Mouse (Mus musculus) kidney, embryonic 16.5 days (tissue): ENCODE results near the gene Ucp3. TPM values are rescaled to one million over a fixed set of nuclear protein-coding genes. Genes with fewer than 3 reads are reported as not detected.

Source experiments
- ATAC-seq: fragments of 200-750 bp; cut with Nextera tagmentation; 2 replicates; pipeline ENCODE4 v1.8.0; 2017; ENCODE audit warnings: moderate TSS enrichment; ENCODE audit not compliant: low FRiP score, low TSS enrichment
- H3K27ac ChIP-seq: fragments of 300-500 bp; sonication (generic); 2 replicates; pipeline ENCODE4 v1.5.1; 2014; ENCODE audit warnings: low read length
- H3K27me3 ChIP-seq: fragments of 300-500 bp; sonication (generic); 2 replicates; pipeline ENCODE4 v1.6.1; 2014; ENCODE audit warnings: low read length, control low read depth, mixed read lengths; ENCODE audit not compliant: insufficient read depth
- H3K36me3 ChIP-seq: fragments of 300-500 bp; sonication (generic); 2 replicates; pipeline ENCODE4 v1.6.1; 2014; ENCODE audit warnings: low read length, control low read depth, mixed read lengths; ENCODE audit not compliant: insufficient read depth
- H3K4me1 ChIP-seq: fragments of 300-500 bp; sonication (generic); 2 replicates; pipeline ENCODE4 v1.6.1; 2014; ENCODE audit warnings: low read length, control low read depth, mixed read lengths; ENCODE audit not compliant: insufficient read depth
- H3K4me2 ChIP-seq: fragments of 300-500 bp; sonication (generic); replicated peaks from 2 replicates; pipeline ENCODE4 v1.6.1; 2014; ENCODE audit warnings: low read depth, low read length
- H3K4me3 ChIP-seq: fragments of 300-500 bp; sonication (generic); 2 replicates; pipeline ENCODE4 v1.5.1; 2014; ENCODE audit warnings: mild to moderate bottlenecking, low read length
- H3K9ac ChIP-seq: fragments of 300-500 bp; sonication (generic); replicated peaks from 2 replicates; pipeline ENCODE4 v1.6.1; 2014; ENCODE audit warnings: low read length
- H3K9me3 ChIP-seq: fragments of 300-500 bp; sonication (generic); 2 replicates; pipeline ENCODE4 v1.6.1; 2016; ENCODE audit warnings: low read length, control low read depth
- WGBS: fragments of 180-500 bp; shearing (Covaris S2); extraction: QIAGEN DNeasy Blood & Tissue Kit; methylation state at CpG from one replicate; pipeline ENCODE4 v1.1.7; 2014; 5-methylcytosine and 5-hydroxymethylcytosine counted together
- polyA plus RNA-seq: library from polyadenylated mRNA; unstranded; fragments of >200 nt; fragmentation: Nextera tagmentation; extraction: Ambion mirVana; gene quantifications from 2 replicates; pipeline ENCODE4 v1.2.1, GENCODE M21; 2015

Ucp3 gene
- polyA plus RNA-seq, 1 experiment from 2014 or later, result 0.09 TPM

DNA sequence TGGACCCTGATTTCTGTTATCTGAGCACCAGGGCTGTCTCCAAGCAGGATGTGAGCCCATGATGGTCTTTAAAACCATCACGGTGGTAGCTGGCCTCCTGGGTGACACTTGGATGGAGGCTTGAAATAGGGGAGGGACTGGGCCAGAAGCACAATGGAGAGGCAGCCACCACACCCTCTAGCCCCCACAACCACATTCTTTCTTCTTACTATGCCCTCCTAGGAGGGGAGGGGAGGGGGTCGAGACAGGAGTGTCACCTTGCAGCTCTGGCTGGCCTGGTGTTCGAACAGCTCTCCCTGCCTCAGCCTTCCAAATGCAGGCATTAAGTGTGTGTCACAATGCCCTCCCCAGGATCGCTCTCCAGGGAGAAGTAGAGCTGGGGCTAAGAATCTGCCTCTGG is 24.6 kb downstream of the Ucp3 start:
- Histone ChIP-seq H3K4me2 (no peak overlapping the region), H3K4me1 (peaks cover 32% of the 10 kb centered on the region), H3K27me3 (no peaks in the 10 kb centered on the region), H3K4me3 (no peak overlapping the region), H3K27ac (no peak overlapping the region), H3K9ac (no peak overlapping the region), H3K9me3 (no peaks in the 10 kb centered on the region), H3K36me3 (peaks cover 36% of the 10 kb centered on the region)
- 76% methylated on average over 4 of the region's 4 CpGs for whole genome bisulfite sequencing
- no peak for ATAC-seq

DNA sequence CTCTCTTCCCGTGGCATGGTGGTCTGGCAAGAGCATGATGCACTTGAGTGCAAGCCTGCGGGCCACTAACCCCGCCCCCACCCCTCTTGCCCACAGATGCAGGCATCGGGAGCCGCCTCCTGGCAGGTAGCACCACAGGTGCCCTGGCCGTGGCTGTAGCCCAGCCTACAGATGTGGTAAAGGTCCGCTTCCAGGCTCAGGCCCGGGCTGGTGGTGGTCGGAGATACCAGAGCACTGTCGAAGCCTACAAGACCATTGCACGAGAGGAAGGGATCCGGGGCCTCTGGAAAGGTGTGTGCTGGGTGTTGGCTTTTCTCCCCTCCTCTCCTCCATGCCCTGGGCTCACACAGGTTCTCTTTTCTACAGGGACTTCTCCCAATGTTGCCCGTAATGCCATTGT is 25.2 kb downstream of the Ucp3 start:
- peaks cover 32% of the 10 kb centered on the region for H3K4me1 ChIP-seq
- peaks cover 36% of the 10 kb centered on the region for H3K36me3 ChIP-seq
- H3K27me3 ChIP-seq, result no peaks in the 10 kb centered on the region
- no peak for ATAC-seq
- no peak overlapping the region for H3K9ac ChIP-seq
- H3K9me3 ChIP-seq, result no peaks in the 10 kb centered on the region
- H3K4me2 ChIP-seq, result no peak overlapping the region
- 90% methylated on average over 13 of the region's 13 CpGs for WGBS
- H3K4me3 ChIP-seq, result no peak overlapping the region
- no peak overlapping the region for H3K27ac ChIP-seq

DNA sequence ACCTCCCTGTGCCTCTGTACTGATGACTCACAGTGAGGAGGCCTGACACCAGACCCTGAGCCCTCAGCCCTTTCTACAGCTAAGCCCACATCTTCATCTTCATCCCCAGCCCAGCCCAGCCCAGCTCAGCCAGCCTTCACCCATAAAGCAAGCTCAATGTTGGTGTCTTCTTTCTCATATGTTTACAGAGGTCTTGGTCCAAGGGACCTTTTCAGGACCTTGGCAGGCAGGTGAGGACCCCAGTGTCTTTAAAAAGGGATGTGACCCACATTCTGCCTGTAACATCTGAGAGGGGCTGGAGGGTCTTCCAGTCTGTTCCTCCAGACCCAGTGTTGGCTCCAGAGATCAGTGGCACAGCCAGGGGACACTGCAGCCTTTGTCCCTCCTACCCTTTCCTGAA is 26.7 kb downstream of the Ucp3 start:
- ATAC-seq, result no peak
- no peak overlapping the region for H3K4me2 ChIP-seq
- peaks cover 36% of the 10 kb centered on the region for H3K36me3 ChIP-seq
- H3K9me3 ChIP-seq, result no peaks in the 10 kb centered on the region
- no peak overlapping the region for H3K9ac ChIP-seq
- no peaks in the 10 kb centered on the region for H3K27me3 ChIP-seq
- no peak overlapping the region for H3K27ac ChIP-seq
- peaks cover 23% of the 10 kb centered on the region for H3K4me1 ChIP-seq
- no peak overlapping the region for H3K4me3 ChIP-seq

DNA sequence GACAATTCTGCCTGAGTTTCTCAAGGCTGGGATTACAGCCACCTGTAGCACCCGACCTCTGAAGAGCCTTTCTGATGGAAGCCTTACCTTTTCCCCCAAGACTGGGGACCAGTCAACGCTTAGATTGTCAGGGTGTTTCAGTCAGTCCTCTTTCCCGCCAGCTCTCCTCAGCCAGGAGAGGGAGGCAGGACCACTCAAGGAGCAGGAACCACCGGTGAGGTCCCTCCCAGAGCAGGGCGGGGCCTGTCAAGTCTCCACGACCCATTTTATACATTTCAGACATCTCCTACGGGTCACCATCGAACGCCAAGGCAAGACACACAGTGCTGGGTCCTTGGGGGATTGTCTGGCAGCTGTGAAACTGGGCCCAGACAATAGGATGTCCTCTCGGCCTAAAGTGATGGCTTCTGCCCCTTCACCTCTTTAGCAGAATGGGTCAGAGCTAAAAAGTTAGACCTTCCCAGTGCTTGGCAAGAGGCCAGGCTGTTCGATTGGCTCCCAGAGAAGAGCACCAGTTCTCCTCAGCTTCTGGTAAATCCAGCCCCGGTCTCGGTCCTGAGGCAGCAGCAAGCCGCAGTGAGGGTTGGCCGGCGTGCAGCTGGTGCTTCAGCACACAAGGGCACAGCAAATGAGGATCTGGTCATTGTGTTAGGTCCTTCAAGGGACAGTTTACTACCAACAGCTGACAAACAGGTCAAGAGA is 27.6 kb downstream of the Ucp3 start:
- no peak overlapping the region for H3K4me2 ChIP-seq
- WGBS, result 66% methylated on average over 16 of the region's 16 CpGs
- H3K9ac ChIP-seq, result no peak overlapping the region
- no peaks in the 10 kb centered on the region for H3K9me3 ChIP-seq
- H3K4me1 ChIP-seq, result peaks cover 16% of the 10 kb centered on the region
- H3K36me3 ChIP-seq, result peaks cover 36% of the 10 kb centered on the region
- H3K4me3 ChIP-seq, result no peak overlapping the region
- no peak for ATAC-seq
- no peak overlapping the region for H3K27ac ChIP-seq
- H3K27me3 ChIP-seq, result no peaks in the 10 kb centered on the region

DNA sequence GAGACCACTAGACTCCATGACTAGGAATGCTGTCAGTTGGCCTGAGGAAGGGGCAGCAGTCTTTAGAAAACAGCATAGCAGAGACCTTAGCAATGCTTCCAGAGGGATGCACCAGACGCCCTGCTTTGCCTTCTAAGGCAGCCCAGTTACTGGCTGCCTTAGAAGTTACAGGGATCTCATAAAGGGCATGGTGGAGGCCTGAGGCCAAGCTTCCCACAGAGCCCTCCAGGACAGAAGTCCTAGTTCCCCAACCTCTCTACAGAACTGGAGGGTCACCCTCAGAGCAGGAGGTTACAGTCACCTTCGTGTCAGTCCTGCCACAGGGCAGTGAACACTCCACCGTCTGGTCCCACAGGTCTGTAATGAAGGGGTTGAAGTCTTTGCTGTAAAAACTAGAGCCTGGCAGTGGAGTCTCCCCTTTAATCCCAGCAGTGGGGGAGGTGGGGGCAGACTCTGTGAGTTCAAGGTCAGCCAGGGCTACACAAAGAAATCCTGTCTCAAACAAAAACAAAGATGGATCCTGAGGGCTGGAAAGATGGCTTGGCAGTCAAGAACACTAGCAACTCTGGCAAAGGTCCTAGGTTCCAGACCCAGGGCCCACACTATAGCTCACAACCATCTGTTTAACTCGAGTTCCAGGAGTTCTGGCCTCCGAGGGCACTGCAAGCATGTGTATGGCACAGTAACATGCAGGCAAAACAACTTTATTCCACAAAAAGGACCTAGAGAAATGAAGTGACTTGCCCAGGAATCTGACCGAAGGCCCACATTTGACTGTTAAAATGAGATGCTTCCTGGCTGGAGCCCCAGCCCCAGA is 28.4 kb downstream of the Ucp3 start:
- H3K4me3 ChIP-seq, result no peak overlapping the region
- no peak overlapping the region for H3K4me2 ChIP-seq
- H3K9ac ChIP-seq, result no peak overlapping the region
- H3K9me3 ChIP-seq, result no peaks in the 10 kb centered on the region
- H3K36me3 ChIP-seq, result peaks cover 36% of the 10 kb centered on the region
- no peaks in the 10 kb centered on the region for H3K27me3 ChIP-seq
- H3K4me1 ChIP-seq, result peaks cover 8% of the 10 kb centered on the region
- 64% methylated on average over 6 of the region's 6 CpGs for WGBS
- ATAC-seq, result no peak
- H3K27ac ChIP-seq, result no peak overlapping the region

DNA sequence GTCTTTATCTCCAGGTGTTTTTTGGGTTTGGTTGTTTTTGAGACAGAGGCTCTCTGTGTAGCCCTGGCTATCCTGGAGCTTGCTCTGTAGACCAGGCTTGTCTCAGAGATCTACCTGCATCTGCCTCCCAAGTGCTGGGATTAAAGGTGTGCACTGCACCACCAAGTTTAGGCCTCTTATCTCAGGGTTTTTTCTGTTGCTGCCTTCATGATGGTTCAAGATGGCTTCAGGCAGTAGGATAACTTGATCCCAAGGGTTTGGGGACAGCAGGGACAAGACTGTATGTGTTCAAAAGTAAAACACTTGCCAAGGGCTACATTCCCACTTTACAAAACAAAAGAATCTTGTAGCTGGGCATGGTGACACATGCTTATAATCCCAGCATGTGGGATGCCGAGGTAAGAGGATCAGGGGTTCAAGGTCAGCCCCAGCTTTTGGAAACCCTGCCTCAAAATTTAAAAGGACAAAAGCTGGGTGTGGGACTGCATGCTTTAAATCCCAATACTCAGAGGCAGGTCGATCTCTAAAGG is 29.1 kb downstream of the Ucp3 start:
- 45% methylated on average over 2 of the region's 2 CpGs for WGBS

DNA sequence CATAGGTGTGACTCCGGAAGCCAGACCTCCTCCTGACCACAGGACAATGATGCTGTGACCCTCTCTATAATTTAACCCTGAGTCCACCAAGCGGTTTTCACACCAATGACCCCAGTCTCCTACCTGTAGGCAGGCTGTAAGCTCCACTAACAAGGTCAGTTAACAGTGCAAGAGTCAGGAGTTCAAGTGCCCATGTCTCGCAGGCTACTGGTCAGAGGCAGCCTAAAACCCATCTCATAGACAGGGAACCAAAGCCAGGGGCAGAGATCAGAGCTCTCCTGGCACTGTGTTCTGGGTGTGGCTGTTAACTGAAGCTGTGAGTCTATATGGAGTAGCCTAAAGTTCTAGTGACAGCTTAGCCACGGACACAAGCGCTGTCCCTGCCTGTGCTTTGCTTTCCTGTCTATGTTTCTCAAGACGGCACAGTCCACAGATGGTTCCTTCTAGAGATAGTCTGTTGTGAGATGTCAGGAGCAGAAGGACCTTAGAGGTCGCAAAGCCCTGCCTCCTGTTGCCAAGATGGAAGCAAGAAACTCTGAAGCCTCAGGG is 29.7 kb downstream of the Ucp3 start:
- peaks cover 24% of the 10 kb centered on the region for H3K36me3 ChIP-seq
- H3K4me1 ChIP-seq, result peaks cover 5% of the 10 kb centered on the region
- no peak overlapping the region for H3K4me3 ChIP-seq
- H3K27ac ChIP-seq, result no peak overlapping the region
- no peak for ATAC-seq
- WGBS, result 68% methylated on average over 7 of the region's 7 CpGs
- no peak overlapping the region for H3K4me2 ChIP-seq
- H3K9me3 ChIP-seq, result no peaks in the 10 kb centered on the region
- no peaks in the 10 kb centered on the region for H3K27me3 ChIP-seq
- no peak overlapping the region for H3K9ac ChIP-seq

More for the DNA sequence above, 29.1 kb downstream of the Ucp3 start:
- H3K9ac ChIP-seq, result no peak overlapping the region
- H3K4me3 ChIP-seq, result no peak overlapping the region
- H3K27me3 ChIP-seq, result no peaks in the 10 kb centered on the region
- H3K27ac ChIP-seq, result no peak overlapping the region
- H3K4me1 ChIP-seq, result peaks cover 5% of the 10 kb centered on the region
- peaks cover 30% of the 10 kb centered on the region for H3K36me3 ChIP-seq
- no peak for ATAC-seq
- H3K4me2 ChIP-seq, result no peak overlapping the region
- H3K9me3 ChIP-seq, result no peaks in the 10 kb centered on the region

DNA sequence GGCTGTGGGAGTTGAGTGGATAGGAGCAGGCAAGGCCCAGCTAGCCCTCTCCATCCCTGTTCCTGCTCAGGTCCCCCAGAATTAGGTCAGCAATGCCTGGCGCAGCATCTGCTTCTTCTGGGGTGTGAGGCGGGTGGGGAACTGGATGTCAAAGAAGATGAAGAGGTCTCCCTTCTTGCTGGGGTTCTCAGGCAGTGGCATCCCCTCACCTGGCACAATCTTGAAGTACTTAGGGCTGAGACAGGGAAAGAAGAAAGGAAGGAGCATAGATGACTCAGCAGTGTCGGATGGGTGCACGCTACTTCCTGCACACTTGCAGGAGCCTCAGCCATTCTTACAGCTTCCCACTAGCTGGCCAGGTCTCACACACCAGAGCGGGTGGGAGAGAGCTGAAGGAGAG is 30.3 kb downstream of the Ucp3 start:
- H3K27ac ChIP-seq, result no peak overlapping the region
- H3K9ac ChIP-seq, result no peak overlapping the region

DNA sequence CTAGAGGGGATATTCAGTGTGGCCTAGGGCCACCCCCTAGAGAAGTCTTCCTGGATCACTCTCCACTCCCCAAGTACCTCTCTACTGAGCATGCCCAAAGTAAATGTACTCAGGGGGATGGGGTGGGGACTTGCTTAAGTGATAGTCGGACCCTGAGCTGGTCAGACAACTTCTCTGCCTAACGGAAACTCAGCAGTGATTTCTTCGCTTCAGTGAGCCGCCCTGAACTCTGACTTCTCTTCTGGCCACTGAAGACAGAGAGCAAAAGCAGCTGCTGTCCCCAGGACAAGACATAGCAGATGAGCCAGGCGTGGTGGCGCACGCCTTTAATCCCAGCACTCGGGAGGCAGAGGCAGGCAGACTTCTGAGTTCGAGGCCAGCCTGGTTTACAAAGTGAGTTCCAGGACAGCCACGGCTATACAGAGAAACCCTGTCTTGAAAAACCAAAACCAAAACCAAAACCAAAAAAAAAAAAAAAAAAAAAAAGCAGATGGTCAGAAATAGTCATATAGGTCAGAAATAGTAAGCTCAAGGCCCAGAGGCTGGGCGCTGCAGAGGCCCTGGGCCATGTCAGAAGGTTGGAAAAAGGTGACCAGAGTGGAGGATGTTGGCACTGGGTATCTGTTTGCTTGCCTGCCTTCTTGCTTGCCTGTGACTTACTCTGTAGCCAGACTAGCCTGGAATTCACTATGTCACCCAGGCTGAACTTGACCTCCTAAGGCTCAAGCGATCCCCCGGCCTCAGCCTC is 32.1 kb downstream of the Ucp3 start:
- Histone ChIP-seq H3K9ac (no peak overlapping the region), H3K27me3 (no peaks in the 10 kb centered on the region), H3K4me1 (peaks cover 5% of the 10 kb centered on the region), H3K27ac (no peak overlapping the region), H3K36me3 (0 out of 2 replicates have a peak, but pooled peaks cover 5% of the 10 kb centered on the region), H3K4me3 (no peak overlapping the region), H3K4me2 (no peak overlapping the region), H3K9me3 (no peaks in the 10 kb centered on the region)
- peak; percentile 37; the same call in 1 of the 2 replicates for ATAC-seq
- 67% methylated on average over 13 of the region's 13 CpGs for WGBS

More for the DNA sequence above, 30.3 kb downstream of the Ucp3 start:
- Histone ChIP-seq H3K4me2 (no peak overlapping the region), H3K27me3 (no peaks in the 10 kb centered on the region), H3K9me3 (no peaks in the 10 kb centered on the region), H3K36me3 (peaks cover 19% of the 10 kb centered on the region), H3K4me3 (no peak overlapping the region), H3K4me1 (peaks cover 5% of the 10 kb centered on the region)
- no peak for ATAC-seq
- WGBS, result 73% methylated on average over 5 of the region's 5 CpGs
